Mouse (Mus musculus) intestine, embryonic 14.5 days (tissue): ENCODE data around the gene Fancc. TPM values are rescaled to one million over a fixed set of nuclear protein-coding genes. Genes with fewer than 3 reads are reported as not detected.
A peak's percentile ranks its signal among the peaks of the same experiment; 100 is the strongest.

Experiments used
- ATAC-seq: fragments of 200-750 bp; cut with Nextera tagmentation; replicated peaks from 2 replicates; pipeline ENCODE4 v1.8.0; 2017; ENCODE audit warnings: low read depth, moderate number of reproducible peaks, moderate TSS enrichment, moderate library complexity; ENCODE audit not compliant: low FRiP score, low TSS enrichment
- DNase-seq: peaks from one replicate; pipeline ENCODE4 v3.0.0-alpha.2; 2018; ENCODE audit warnings: low spot score
- H3K27ac ChIP-seq: fragments of 300-500 bp; sonication (generic); 2 replicates; pipeline ENCODE4 v1.5.1; 2014; ENCODE audit warnings: low read depth, mild to moderate bottlenecking, control low read depth
- H3K27me3 ChIP-seq: fragments of 300-500 bp; sonication (generic); replicated peaks from 2 replicates; pipeline ENCODE4 v1.6.1; 2014; ENCODE audit warnings: low read length, control low read depth; ENCODE audit not compliant: control insufficient read depth, insufficient read depth
- H3K36me3 ChIP-seq: fragments of 300-500 bp; sonication (generic); 2 replicates; pipeline ENCODE4 v1.6.1; 2014; ENCODE audit warnings: low read length, control low read depth; ENCODE audit not compliant: control insufficient read depth, insufficient read depth
- H3K4me1 ChIP-seq: fragments of 300-500 bp; sonication (generic); replicated peaks from 2 replicates; pipeline ENCODE4 v1.6.1; 2014; ENCODE audit warnings: low read length, control low read depth, mixed read lengths; ENCODE audit not compliant: control insufficient read depth, insufficient read depth
- H3K4me2 ChIP-seq: fragments of 300-500 bp; sonication (generic); 2 replicates; pipeline ENCODE4 v1.6.1; 2014; ENCODE audit warnings: low read length
- H3K4me3 ChIP-seq: fragments of 300-500 bp; sonication (generic); 2 replicates; pipeline ENCODE4 v1.5.1; 2014; ENCODE audit warnings: low read depth, low read length, control low read depth, mixed read lengths
- H3K9ac ChIP-seq: fragments of 300-500 bp; sonication (generic); 2 replicates; pipeline ENCODE4 v1.6.1; 2014; ENCODE audit warnings: mild to moderate bottlenecking, low read length
- H3K9me3 ChIP-seq: fragments of 300-500 bp; sonication (generic); 2 replicates; pipeline ENCODE4 v1.6.1; 2016; ENCODE audit warnings: low read length, control low read depth; ENCODE audit not compliant: control insufficient read depth
- WGBS: fragments of 180-500 bp; shearing (Covaris S2); extraction: QIAGEN DNeasy Blood & Tissue Kit; methylation state at CpG from one replicate; pipeline ENCODE4 v1.1.7; 2014; 5-methylcytosine and 5-hydroxymethylcytosine counted together
- polyA plus RNA-seq: library from polyadenylated mRNA; unstranded; fragments of >200 nt; fragmentation: Nextera tagmentation; extraction: Ambion mirVana; gene quantifications from 2 replicates; pipeline ENCODE4 v1.2.1, GENCODE M21; 2014

Gene Fancc
- polyA plus RNA-seq, 1 experiment from 2014 or later = 18.3 TPM

- Histone ChIP-seq H3K36me3 (no peaks in the 10 kb centered on the region), H3K4me3 (no peak overlapping the region), H3K9me3 (no peaks in the 10 kb centered on the region), H3K27me3 (no peaks in the 10 kb centered on the region), H3K4me1 (0 out of 2 replicates have a peak, but pooled peaks cover 3% of the 10 kb centered on the region), H3K4me2 (no peak overlapping the region), H3K27ac (no peak overlapping the region), H3K9ac (no peak overlapping the region)
- no peak for ATAC-seq
- DNase-seq = no peak
Measured at GRCm38 (mm10) chr13:63421225-63421624, 75.9 kb downstream of the Fancc start.

- no peak overlapping the region for H3K4me3 ChIP-seq
- ATAC-seq (no peak), DNase-seq (no peak)
- no peaks in the 10 kb centered on the region for H3K9me3 ChIP-seq
- no peaks in the 10 kb centered on the region for H3K27me3 ChIP-seq
- WGBS = 78% methylated on average over 2 of the region's 2 CpGs
- H3K27ac ChIP-seq = no peak overlapping the region
- H3K36me3 ChIP-seq = no peaks in the 10 kb centered on the region
- no peak overlapping the region for H3K9ac ChIP-seq
- H3K4me1 ChIP-seq = 0 out of 2 replicates have a peak, but pooled peaks cover 3% of the 10 kb centered on the region
- no peak overlapping the region for H3K4me2 ChIP-seq
Measured at GRCm38 (mm10) chr13:63418148-63418547, 78.9 kb downstream of the Fancc start.

GRCm38 (mm10) chr13:63416824-63417223 is 80.3 kb downstream of the Fancc start:
- ATAC-seq (no peak), DNase-seq (no peak)
- no peaks in the 10 kb centered on the region for H3K27me3 ChIP-seq
- WGBS = 40% methylated on average over 3 of the region's 3 CpGs
- H3K9ac ChIP-seq = no peak overlapping the region
- H3K9me3 ChIP-seq = no peaks in the 10 kb centered on the region
- no peak overlapping the region for H3K4me3 ChIP-seq
- H3K36me3 ChIP-seq = no peaks in the 10 kb centered on the region
- H3K4me2 ChIP-seq = no peak overlapping the region
- 0 out of 2 replicates have a peak, but pooled peaks cover 3% of the 10 kb centered on the region for H3K4me1 ChIP-seq
- no peak overlapping the region for H3K27ac ChIP-seq

- whole genome bisulfite sequencing = 94% methylated on average over 4 of the region's 4 CpGs
- ATAC-seq (no peak), DNase-seq (no peak)
- H3K9ac ChIP-seq = no peak overlapping the region
- no peak overlapping the region for H3K4me2 ChIP-seq
- no peak overlapping the region for H3K27ac ChIP-seq
- no peaks in the 10 kb centered on the region for H3K36me3 ChIP-seq
- H3K27me3 ChIP-seq = no peaks in the 10 kb centered on the region
- H3K4me1 ChIP-seq = peaks cover 13% of the 10 kb centered on the region; the same call in 1 of the 2 replicates
- no peaks in the 10 kb centered on the region for H3K9me3 ChIP-seq
- H3K4me3 ChIP-seq = no peak overlapping the region
Measured at GRCm38 (mm10) chr13:63412662-63413061, 84.4 kb downstream of the Fancc start.

GRCm38 (mm10) chr13:63411310-63412022 is 85.6 kb downstream of the Fancc start:
- Histone ChIP-seq H3K4me3 (no peak overlapping the region), H3K4me2 (no peak overlapping the region), H3K27ac (peak overlapping the region; percentile 43), H3K4me1 (peaks cover 9% of the 10 kb centered on the region; the same call in 1 of the 2 replicates), H3K27me3 (no peaks in the 10 kb centered on the region), H3K36me3 (no peaks in the 10 kb centered on the region), H3K9me3 (no peaks in the 10 kb centered on the region), H3K9ac (no peak overlapping the region)
- 39% methylated on average over 4 of the region's 4 CpGs for WGBS
- no peak for DNase-seq
- no peak for ATAC-seq

- H3K27me3 ChIP-seq = no peaks in the 10 kb centered on the region
- 49% methylated on average over 9 of the region's 9 CpGs for WGBS
- no peaks in the 10 kb centered on the region for H3K9me3 ChIP-seq
- no peaks in the 10 kb centered on the region for H3K36me3 ChIP-seq
- DNase-seq (no peak), ATAC-seq (no peak)
- peaks cover 9% of the 10 kb centered on the region; the same call in 1 of the 2 replicates for H3K4me1 ChIP-seq
- H3K4me3 ChIP-seq = no peak overlapping the region
- H3K9ac ChIP-seq = no peak overlapping the region
- no peak overlapping the region for H3K4me2 ChIP-seq
- peak overlapping the region; percentile 43 for H3K27ac ChIP-seq
Measured at GRCm38 (mm10) chr13:63410578-63411298, 86.3 kb downstream of the Fancc start.

- no peak overlapping the region for H3K4me3 ChIP-seq
- no peak overlapping the region for H3K27ac ChIP-seq
- no peaks in the 10 kb centered on the region for H3K27me3 ChIP-seq
- peaks cover 4% of the 10 kb centered on the region; the same call in 1 of the 2 replicates for H3K4me1 ChIP-seq
- no peak overlapping the region for H3K9ac ChIP-seq
- H3K9me3 ChIP-seq = no peaks in the 10 kb centered on the region
- WGBS = 77% methylated on average over 4 of the region's 4 CpGs
- no peak for ATAC-seq
- H3K4me2 ChIP-seq = no peak overlapping the region
- no peak for DNase-seq
- no peaks in the 10 kb centered on the region for H3K36me3 ChIP-seq
Measured at GRCm38 (mm10) chr13:63405151-63405550, 91.9 kb downstream of the Fancc start.

- no peaks in the 10 kb centered on the region for H3K36me3 ChIP-seq
- no peak overlapping the region for H3K27ac ChIP-seq
- WGBS = 86% methylated on average over 2 of the region's 2 CpGs
- no peaks in the 10 kb centered on the region for H3K9me3 ChIP-seq
- no peak for ATAC-seq
- no peak overlapping the region for H3K4me2 ChIP-seq
- H3K4me1 ChIP-seq = peaks cover 4% of the 10 kb centered on the region; the same call in 1 of the 2 replicates
- no peak overlapping the region for H3K4me3 ChIP-seq
- DNase-seq = no peak
- no peak overlapping the region for H3K9ac ChIP-seq
- no peaks in the 10 kb centered on the region for H3K27me3 ChIP-seq
Measured at GRCm38 (mm10) chr13:63404657-63405056, 92.4 kb downstream of the Fancc start.
